Mouse (Mus musculus): Measurements from ENCODE around the gene Ifi206.
"Not testable (repeated sequence)": the region's sequence is repeated elsewhere in the genome, so short reads cannot be mapped to it uniquely, and the experiment has no call there.

Ifi206 gene

DNA sequence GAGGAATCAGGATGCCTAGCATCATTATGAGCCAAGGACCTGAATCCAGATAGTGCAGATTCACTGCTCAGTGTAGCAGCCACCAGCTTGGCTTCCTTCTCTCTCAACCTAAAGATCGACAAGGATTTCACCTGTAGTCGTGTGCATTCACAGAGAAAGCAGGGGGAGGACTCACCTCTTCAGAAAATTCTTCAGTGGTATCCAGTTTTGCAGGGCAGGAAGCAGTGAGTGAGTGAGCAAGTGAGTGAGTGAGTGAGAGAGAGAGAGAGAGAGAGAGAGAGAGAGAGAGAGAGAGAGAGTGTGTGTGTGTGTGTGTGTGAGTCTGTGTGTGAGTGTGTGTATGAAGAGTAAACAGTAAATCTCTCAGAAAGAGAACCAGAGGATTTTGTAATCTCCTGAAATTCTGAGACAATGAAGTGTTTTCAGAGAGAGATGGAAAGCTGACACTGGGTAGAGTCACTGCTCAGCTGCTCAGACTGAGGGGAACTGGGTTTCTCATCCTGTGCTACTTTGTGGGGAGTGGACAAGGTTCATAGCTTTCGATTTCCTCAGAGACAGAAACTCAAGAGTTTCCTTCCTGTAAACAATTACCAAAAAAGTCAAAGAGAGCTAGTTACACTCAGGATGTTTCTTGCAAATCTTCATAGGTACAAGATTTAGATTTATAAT lies at the start of gene Ifi206:
Gene Ifi206, minus strand, starts transcription at position 230 of the 669 bp plus-strand sequence.
- not testable (repeated sequence) for DNase-seq (ENCODE audit: low spot score)

DNA sequence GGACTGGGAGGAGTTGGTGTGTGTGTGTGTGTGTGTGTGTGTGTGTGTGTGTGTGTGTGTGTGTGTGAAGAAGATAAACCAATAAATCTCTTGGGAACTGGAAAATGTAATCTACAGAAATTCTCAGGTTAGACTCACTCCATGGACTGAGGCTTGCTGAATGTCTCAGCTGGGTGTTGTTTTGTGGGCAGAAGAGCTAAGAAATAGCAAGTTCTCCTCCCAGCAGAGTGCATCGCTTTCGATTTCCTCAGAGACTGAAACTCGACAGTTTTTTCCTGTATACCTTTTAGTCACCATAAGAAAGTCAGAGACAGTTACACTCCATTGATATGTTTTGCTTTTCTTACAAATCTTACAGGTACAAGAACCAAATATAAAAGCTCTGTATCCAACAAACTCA lies 45.0 kb upstream of the Ifi206 start, which contains the start of gene Ifi214:
Gene Ifi214, minus strand, starts transcription at position 167 of the 400 bp plus-strand sequence.
- DNase-seq (ENCODE audit: low spot score), result not testable (repeated sequence)

DNA sequence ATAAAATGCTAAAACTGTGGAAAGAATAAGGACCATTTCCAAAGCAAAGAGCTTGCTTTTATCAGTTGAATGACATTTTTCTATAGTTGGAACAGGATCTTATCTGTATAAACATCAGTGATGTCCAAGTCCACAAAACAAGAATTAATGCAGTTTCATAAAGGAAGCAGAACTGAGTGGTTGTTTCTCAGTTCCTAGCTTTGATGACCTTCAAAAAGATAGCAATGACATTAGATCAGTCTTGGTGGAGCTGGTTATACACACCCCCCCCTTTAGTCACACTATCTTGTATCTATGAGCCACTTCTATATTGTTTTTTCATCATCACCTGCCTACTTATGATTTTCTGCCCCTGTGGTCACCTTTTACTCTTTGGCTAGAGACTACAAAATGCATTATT lies 30.6 kb upstream of the Ifi206 start:
- DNase-seq (ENCODE audit: low spot score), result no peak

DNA sequence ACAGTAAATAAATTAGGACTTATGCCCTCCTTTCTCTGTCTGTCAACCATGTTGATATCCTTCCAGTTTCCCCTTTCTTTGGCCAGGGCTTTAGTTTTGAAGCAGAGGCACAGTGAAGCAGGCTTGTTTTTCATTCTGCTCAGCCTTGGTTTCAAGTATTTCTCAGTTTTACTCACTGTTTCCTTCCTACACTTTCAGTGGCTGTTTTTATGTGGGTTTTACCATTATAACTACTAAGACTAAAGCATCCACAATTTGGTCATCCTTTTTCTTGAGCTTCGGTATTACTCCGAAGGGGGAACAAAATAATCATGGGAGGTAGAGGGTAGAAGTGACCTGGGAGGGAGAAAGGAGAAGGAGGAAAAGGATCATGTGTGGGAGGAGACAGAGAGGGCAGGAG lies 19.8 kb upstream of the Ifi206 start:
- not testable (repeated sequence) for DNase-seq (ENCODE audit: low spot score)

DNA sequence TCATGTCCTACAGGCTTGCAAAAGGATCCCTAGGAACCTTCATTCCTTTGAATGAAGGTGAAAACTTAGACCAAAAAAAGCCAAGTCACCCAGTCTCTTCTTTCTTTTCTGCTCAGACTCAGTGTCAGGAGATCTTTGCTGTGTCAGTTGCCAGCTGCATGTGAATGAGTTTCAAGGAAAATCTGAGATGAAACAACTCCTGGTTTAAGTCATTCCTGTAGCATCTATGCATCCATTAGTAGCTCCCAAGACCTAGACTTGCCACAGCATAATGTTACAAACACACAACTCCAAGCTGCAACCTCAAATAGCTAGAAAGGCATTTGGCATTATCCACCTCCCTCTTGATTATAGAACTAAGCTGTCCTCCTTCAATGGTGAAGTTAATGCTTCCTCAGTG lies 642 bp upstream of the Ifi206 start:
- not testable (repeated sequence) for DNase-seq (ENCODE audit: low spot score)

DNA sequence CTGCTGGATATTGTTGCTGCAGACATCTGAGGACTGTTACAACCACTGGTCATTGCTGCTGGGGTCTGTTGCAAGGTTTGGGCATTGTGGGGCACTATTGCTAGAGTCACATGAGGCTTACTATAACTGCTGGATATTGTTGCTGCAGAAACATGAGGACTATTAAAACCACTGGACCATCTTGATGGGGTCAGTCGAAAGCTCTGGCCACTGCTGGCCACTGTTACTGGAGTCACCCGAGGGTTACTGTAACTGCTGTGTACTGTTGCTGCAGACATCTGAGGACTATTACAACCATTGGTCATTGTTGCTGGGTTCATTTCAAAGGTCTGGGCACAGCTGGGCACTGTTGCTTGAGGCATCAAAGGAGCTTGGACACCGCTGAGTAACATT lies 9.7 kb downstream of the Ifi206 start:
- DNase-seq (ENCODE audit: low spot score), result not testable (repeated sequence)

DNA sequence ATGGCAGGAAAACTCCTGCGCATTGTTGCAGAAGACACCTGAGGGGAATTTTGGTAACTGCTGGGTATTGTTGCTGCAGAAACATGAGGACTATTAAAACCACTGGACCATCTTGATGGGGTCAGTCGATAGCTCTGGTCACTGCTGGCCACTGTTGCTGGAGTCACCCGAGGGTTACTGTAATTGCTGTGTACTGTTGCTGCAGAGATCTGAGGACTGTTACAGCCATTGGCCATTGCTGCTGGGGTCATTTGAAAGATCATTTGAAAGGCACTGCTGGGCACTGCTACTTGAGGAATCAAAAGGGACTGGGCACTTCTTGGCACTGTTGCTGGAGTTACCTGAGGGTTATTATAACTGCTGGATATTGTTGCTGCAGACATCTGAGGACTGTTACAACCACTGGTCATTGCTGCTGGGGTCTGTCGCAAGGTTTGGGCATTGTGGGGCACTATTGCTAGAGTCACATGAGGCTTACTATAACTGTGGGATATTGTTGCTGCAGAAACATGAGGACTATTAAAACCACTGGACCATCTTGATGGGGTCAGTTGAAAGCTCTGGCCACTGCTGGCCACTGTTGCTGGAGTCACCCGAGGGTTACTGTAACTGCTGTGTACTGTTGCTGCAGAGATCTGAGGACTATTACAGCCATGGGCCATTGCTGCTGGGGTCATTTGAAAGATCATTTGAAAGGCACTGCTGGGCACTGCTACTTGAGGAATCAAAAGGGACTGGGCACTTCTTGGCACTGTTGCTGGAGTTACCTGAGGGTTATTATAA lies 10.3 kb downstream of the Ifi206 start:
- DNase-seq (ENCODE audit: low spot score), result not testable (repeated sequence)

DNA sequence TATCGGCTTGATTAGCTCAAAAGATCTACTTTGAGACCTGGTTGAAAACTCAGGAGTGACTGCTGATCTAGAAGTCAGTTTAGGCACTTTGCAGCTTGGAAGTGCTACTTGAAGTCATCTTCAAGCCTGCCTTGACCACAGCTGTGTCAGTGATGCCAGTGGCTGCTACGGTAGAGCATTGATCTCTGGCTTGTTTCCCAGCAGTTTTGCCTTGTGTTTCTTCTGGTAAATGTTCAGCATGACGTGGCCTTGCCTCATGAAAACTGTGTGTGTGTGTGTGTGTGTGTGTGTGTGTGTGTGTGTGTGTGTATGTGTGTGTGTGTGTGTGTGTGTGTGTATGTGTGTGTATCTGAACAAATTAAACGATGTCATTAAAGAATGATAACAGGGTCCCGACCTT lies 34.1 kb downstream of the Ifi206 start:
- no peak for DNase-seq (ENCODE audit: low spot score)

DNA sequence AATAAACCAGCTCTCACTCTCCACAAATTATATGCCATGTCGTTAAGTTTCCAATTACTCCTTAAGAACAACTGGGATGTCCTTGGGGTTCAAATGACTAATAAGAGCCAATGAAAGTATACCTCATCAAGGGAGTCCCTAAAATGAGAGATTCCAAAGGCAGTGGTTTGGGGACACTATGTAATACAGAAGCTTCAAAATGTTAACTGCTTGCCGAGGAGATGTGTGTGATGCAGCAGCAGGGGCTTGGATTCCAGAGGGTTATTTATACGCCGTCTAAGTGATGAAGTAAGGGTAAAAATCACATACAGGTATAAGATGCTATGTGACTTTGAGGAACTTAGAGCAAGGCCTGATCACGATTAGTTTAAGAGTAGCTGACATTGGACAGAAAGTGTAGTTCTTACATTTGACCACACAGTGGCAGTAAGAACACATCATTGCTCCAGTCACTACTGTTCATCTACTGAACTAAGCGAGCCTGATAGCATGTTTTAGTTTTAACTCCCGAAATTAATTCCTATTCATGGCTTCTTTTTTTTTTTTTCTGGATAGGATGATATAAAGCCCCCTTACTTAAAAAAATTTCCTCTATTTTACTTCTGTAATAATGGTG lies 34.6 kb downstream of the Ifi206 start:
- DNase-seq (ENCODE audit: low spot score), result no peak

DNA sequence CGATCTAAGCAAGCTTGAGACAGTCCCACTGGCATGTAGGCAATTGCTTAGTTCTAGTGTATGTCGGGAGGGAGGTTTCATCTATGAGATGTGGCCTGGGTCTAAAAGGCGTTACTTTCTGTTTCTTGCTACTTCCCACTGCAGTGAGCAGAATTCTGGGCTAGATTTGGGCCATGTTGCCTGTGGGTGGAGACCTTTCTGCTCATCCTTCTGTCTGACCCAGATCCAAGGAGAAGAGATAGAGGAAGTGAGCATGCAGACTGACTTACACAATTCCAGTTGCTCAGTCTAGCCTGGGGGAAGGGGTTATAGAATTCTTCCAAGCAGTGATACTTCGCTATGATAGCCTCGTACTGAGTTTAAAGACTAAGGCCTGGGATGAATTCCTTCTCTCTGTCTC lies 39.2 kb downstream of the Ifi206 start:
- DNase-seq (ENCODE audit: low spot score), result no peak

DNA sequence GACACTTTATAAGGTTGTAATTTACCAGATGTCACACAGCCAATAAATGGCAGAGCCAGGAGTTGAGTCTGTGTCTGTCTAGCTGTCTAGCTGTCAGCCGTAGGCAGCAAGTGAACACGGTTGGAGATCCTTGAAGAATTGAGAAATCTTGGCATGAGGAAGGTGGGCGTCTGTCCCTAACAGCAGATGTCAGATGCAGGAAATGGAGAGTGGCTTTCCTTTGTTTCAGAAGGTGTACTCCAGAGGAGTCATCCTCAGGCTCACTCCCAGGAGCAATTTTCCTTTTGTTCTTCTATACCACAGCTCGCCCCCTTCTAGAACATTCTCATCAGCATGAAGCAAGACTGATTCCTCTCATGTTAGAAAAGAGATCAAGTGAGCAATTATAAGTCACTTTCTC lies 40.2 kb downstream of the Ifi206 start:
- no peak for DNase-seq (ENCODE audit: low spot score)

DNA sequence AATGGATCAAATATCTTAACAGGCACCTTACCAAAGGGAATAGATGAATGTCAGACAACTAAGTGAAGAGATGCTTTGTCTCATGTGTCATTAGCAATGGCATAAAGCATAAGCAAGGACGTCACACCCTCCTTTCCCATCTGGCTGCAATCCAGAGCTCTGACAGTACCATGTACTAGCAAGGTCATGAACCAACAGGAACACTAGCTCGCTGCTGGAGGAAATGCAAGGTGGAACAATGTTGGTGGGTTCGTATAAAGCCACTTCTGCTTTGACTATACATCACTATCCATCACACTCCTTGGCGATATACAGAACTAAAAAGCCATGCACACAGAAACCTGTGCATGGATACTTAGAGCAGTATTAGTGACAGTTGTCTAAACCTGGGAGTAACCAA lies 43.8 kb downstream of the Ifi206 start:
- DNase-seq (ENCODE audit: low spot score), result no peak

DNA sequence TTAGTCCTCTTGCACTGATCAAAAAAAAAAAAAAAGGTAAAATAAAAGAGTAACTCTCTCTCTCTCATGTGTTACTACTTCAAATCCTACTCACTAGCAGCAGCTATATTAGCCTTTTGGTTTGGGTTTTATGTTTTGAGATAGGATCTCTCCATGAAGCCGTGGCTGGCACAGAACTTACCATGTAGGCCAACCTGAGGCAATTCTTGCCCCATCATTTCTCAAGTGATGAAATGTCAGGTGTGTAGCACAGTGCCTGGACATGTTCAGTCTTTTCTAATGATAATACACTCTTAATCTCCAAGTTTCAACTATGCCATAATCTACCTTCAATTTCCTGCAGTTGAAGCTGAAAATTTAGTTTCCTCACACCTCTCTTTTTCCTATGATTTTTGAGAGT lies 47.8 kb downstream of the Ifi206 start:
- no peak for DNase-seq (ENCODE audit: low spot score)

DNA sequence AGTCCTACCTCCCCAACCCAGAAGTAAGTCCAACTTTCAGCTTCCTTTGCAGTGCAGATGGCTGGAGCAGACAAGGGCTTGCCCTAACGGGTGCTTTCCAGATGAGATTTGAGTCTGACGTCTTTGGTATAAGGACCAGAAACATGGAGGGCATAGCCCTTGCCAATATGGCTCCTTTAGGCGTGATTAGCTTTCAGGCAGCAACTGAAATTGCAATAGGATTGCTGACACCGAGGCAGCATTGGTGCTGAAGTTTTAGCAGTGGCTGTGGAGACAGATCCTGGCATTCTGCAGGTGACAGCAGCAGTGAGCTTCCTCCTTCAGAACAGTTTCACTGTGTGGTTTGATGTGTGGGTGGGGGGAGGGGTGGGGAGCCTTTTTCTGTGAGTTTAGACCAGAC lies 49.6 kb downstream of the Ifi206 start:
- DNase-seq (ENCODE audit: low spot score), result no peak

DNA sequence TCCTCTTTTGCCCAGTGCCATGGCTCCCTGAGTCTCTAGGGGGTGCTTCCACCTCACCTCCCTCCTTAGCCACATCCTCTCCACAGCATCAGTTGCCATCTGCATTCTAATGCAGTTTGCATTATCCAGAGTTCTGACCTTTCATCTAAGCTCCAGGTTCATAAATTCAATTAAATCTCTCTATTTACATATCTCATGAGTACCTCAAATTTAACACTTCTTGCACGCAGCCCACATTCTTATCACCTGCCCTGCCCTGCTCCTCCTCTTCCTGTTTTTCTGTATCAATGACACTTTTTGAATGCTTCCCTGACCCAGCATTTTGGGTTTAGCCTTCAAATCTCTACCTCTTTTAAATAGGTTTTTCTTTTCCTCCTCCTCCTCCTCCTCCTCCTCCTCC lies 50.2 kb downstream of the Ifi206 start:
- DNase-seq (ENCODE audit: low spot score), result no peak

DNA sequence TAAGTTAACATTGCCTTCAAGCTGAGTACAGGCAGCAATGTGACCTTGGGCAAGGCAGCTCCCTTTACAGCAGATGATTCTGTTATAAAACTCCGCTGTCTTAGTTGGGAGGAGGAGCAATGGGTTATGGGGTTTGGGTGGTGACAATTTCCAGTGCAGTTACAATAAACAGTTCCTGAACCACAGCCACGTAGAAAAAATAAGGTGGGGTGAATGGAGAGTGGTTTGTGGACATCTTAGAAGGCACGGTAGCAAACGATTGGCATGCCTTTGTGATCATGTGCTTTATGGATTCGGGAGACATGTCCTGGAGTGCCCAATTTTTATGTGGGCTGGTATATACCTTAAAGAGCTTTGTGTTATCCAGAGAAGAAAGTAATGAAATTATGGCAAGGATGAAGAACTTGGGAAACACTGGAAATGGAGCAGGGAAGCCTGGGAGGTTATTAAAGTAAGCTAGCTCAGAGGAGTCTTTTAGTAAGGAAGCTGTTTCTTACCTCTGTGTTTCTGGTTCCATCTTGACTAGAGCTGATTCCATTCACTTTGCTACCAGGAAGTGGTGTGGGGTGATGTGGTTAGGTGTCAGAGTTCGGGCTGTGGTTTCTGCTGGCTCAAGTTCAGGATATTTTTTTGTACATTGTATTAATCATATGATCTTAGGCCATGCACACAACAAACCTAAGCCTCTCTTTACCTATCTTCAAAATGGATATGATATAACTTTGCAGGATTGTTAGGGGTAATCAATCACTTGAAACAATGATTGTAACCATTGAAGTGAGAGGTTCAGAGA lies 53.5 kb downstream of the Ifi206 start:
- DNase-seq (ENCODE audit: low spot score), result no peak

DNA sequence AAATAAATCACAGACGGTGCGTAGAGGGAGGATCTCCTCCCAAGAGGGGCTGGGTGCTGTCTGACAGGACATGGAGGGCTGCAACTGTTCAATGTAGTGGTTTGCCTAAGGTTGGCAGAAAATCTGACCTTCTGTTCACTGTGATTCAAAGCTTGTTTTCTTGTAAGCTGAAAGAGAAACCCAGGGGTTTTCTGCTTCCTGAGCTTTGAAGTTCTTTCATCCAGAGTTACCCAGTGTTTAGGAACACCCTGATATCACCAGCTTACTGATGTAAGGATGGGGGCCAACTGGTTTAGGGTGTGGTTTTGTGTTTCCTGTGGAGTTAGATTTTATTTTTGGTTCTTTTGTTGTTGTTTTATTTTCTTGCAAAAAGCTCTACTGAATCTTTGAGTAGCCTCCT lies 58.4 kb downstream of the Ifi206 start:
- DNase-seq (ENCODE audit: low spot score), result no peak

DNA sequence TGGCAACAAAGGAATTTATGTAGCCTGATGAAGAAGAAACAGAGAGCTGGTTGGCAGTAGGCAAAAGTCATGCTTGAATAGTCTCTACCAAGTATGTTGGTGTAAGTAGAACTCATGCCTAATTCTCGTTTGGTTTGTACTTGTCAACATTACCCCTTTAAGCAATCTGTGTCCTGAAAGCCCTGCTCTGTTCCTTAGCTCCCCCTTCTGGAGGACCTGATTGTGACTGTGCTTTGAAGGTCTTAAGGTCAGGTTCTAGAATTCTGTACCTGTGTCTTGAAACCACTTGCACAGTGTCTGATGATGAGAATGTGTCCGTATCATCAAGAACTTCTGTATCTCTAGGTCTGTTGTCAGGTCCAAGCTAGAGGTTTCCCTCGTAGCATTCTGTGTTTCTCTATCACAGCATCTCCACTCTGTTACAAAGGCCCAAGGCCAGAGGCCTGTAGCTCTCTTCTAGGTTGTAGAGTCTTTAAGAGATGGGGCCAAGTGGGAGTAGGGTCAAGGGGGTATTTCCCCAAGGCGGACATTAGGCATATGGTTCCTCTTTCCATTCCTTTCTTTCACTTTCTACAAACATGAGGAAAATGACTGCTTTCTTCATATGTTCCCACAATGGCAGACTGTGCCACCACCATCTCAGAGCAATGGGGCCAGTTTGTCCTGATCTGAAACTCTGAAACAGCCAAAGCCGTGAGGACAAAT lies 60.7 kb downstream of the Ifi206 start:
- no peak for DNase-seq (ENCODE audit: low spot score)

DNA sequence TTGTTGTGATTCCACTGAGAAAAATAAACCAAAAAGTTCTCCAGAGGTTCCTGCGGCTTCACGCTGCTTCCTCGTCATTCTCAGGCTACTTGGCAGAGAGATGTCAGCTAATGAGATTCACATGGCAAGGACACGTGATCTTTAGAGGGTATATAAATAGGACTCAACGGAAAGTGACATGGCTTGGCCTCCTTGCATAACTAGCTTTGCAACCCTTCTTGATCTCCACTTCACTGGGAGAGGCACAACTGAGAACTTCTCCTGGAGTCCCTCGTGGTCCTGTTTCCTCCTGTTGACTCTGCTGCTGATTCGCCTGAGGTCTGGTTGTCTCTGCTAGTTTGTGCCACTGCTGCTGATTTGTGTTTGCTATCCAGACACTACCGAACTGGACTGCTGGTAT lies 63.5 kb downstream of the Ifi206 start:
- no peak for DNase-seq (ENCODE audit: low spot score)

DNA sequence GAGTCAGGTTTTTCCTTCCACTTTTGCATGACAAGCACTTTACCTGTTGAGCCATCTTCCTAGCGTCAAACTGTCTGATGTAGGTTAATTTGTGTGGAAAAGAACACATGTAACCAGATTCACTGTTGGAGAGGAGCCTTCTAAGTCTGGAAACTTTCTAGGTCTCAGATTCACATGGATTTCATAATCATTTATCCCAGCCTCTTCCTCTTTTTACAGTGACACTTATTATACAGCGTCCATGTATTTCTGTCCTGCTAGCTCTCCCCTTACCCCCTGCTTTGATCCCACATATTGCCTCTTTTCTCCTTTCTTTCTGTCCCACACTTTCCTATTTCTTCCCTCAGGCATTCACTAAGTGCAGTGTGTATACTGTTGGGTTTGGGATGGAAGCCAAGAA lies 64.5 kb downstream of the Ifi206 start:
- DNase-seq (ENCODE audit: low spot score), result no peak

DNA sequence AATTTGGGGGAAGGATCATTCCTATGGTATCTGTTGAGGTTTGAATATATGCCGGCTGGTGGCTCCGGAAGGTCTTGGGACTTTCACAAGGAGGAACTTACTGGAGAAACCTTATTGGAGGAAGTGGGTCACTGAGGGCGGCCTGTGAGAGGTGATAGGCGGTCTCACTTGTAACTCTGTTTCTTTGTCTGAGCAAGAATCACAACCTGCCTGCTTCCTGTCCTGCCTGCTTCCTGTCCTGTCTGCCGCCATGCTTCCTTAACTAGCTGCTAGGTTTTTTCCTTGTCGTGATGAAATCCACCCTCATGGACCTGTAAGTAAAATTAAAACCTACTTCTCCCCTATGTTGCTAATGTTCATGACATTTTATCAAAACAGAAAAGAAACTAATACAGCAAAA lies 70.5 kb downstream of the Ifi206 start:
- DNase-seq (ENCODE audit: low spot score), result no peak

Measured in testis, postnatal 14 days (tissue).